Mouse (Mus musculus): Measurements from ENCODE around the gene Ltbp3.

The Ltbp3 gene

DNA sequence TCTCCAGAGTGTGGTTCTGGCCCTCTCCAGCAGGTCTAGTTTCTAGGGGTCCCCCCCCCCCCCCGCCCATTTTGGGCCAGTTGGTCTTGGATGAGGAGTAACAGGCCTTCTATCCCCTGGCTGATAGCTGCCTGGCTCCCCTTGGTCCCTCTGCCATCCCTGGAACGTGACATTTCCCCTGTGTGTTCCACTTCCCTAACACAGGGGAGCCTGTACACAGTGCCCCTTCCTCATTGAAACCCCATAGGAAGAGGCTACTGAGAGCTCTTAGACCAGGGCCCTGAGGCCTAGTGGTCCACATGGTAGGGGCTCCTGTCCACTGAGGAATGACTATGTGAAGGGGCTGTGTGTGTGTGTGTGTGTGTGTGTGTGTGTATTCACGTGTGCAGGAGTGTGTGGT is 67.0 kb downstream of the Ltbp3 start:
- no peak for DNase-seq
